Mouse (Mus musculus): ENCODE results near the gene Cct3. TPM values are rescaled to one million over a fixed set of nuclear protein-coding genes. Genes with fewer than 3 reads are reported as not detected.
"Not testable (repeated sequence)": the region's sequence is repeated elsewhere in the genome, so short reads cannot be mapped to it uniquely, and the experiment has no call there.

The Cct3 gene
- polyA plus RNA-seq, 1 experiment = 205 TPM

DNA sequence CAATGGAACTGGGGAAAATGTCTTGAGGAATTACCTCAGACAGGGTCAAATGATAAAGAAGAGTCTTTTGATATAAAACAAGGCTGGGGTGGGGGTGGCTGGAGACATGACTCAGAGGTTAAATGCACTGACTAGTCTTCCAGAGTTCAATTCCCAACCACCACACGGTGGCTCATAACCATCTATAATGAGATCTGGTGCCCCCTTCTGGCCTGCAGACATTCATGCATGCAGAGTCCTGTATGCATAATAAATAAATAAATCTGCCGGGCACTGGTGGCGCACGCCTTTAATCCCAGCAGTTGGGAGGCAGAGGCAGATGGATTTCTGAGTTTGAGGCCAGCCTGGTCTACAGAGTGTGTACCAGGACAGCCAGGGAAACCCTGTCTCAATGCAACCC is 4.9 kb upstream of the Cct3 start:
- H3K36me3 ChIP-seq (ENCODE audit: control insufficient read depth, insufficient read depth, low read length) = no peaks in the 10 kb centered on the region
- WGBS = 54% methylated on average over 4 of the region's 4 CpGs

DNA sequence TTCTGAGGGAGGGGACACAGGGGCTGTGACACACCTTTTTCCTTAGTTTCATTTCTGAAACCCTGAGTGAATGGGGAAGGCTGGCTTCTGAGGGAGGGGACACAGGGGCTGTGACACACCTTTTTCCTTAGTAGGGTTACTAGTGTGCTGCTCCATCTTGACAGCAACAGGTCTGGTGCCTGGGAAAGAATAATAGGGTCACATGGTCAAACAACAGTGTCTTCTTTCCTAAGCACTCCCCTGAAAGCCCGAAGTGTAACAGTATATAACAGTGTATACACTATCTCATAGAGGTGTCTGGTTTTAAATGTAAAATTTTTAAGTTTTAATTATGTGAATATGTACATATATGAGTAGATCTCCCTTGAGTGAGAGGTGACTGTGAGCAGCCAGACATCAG is 1.6 kb upstream of the Cct3 start:
- not testable (repeated sequence) for H3K4me3 ChIP-seq (ENCODE audit: control insufficient read depth, insufficient read depth, low read length); DNase-seq; H3K27me3 ChIP-seq (ENCODE audit: control insufficient read depth, insufficient read depth, low read length); H3K36me3 ChIP-seq (ENCODE audit: control insufficient read depth, insufficient read depth, low read length); H3K4me1 ChIP-seq (replicated peaks; ENCODE audit: control insufficient read depth, insufficient read depth, low read length); H3K27ac ChIP-seq (ENCODE audit: control insufficient read depth, insufficient read depth, low read length)
- 28% methylated on average over 1 of the region's 1 CpGs for WGBS

More for the DNA sequence above, 4.9 kb upstream of the Cct3 start:
- Histone ChIP-seq H3K4me1 (replicated peaks; ENCODE audit: control insufficient read depth, insufficient read depth, low read length) (no peaks in the 10 kb centered on the region), H3K4me3 (ENCODE audit: control insufficient read depth, insufficient read depth, low read length) (no peak overlapping the region), H3K27ac (ENCODE audit: control insufficient read depth, insufficient read depth, low read length) (no peak overlapping the region), H3K27me3 (ENCODE audit: control insufficient read depth, insufficient read depth, low read length) (no peaks in the 10 kb centered on the region)
- no peak for TF ChIP-seq CTCF (IDR thresholded peaks at IDR 0.05; ENCODE audit: borderline replicate concordance, control insufficient read depth, extremely low read depth, insufficient read depth, low read length, poor library complexity)
- TF ChIP-seq POLR2A (IDR thresholded peaks at IDR 0.05; ENCODE audit: control insufficient read depth, extremely low read depth, insufficient read depth, low read length, poor library complexity) = no peak
- peak; percentile 31 for DNase-seq

DNA sequence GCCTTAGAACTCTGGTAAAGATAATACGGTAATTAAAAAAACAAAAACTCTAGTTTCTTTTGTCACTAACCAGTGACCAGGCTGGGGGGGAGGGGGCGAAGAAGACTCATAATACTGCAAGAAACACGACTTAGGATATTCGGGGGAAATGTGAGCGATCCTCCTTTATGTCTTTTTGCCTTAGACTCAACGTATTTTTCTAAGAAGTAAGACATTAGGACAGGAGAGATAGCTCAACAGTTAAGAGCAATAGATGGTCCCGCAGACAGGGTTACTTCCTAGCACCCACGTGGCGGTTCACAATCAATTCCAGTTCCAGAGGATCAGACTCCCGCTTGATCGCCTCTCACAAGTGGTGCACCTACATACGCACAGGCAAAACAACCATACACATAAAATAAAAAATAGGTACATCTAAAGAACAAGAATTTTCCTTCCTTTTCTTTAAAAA is 781 bp upstream of the Cct3 start:
- Histone ChIP-seq H3K27me3 (ENCODE audit: control insufficient read depth, insufficient read depth, low read length) (no peaks in the 10 kb centered on the region), H3K36me3 (ENCODE audit: control insufficient read depth, insufficient read depth, low read length) (peaks cover 15% of the 10 kb centered on the region), H3K4me1 (replicated peaks; ENCODE audit: control insufficient read depth, insufficient read depth, low read length) (peaks cover 3% of the 10 kb centered on the region), H3K4me3 (ENCODE audit: control insufficient read depth, insufficient read depth, low read length) (peak overlapping the region; percentile 57), H3K27ac (ENCODE audit: control insufficient read depth, insufficient read depth, low read length) (peak overlapping the region; percentile 90)
- DNase-seq = no peak
- WGBS = under 1% methylated on average over 12 of the region's 12 CpGs
- no peak for TF ChIP-seq POLR2A (IDR thresholded peaks at IDR 0.05; ENCODE audit: control insufficient read depth, extremely low read depth, insufficient read depth, low read length, poor library complexity)
- no peak for TF ChIP-seq CTCF (IDR thresholded peaks at IDR 0.05; ENCODE audit: borderline replicate concordance, control insufficient read depth, extremely low read depth, insufficient read depth, low read length, poor library complexity)

DNA sequence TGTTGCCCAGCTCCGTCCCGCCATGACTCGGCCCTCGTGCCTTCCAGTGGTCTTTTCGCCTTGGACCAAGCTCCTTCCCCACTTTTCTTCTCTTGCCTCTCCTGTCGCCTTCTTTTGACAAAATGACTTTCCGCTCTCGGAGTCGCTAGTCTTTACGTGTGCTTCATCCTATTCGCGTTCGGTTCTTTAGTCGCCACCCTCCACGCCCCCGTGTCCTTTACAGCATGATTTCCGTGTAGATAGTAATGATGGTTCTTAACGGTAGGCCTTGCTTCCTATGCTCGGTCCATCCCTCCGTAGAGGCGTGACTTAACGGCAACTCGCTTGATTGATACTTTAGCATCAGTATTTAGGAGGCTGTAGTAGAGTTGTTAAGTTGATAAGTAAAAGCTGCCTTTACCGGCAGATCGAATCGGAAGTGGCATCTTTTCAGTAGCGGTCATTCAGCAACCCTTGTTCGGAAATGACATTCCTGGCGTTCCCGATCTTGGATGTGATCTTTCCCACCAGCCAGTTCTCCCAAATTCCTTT is 470 bp downstream of the Cct3 start:
- H3K27me3 ChIP-seq (ENCODE audit: control insufficient read depth, insufficient read depth, low read length) = no peaks in the 10 kb centered on the region
- WGBS = under 1% methylated on average over 30 of the region's 30 CpGs
- peaks cover 3% of the 10 kb centered on the region for H3K4me1 ChIP-seq (replicated peaks; ENCODE audit: control insufficient read depth, insufficient read depth, low read length)
- H3K36me3 ChIP-seq (ENCODE audit: control insufficient read depth, insufficient read depth, low read length) = peaks cover 28% of the 10 kb centered on the region
- TF ChIP-seq CTCF (IDR thresholded peaks at IDR 0.05; ENCODE audit: borderline replicate concordance, control insufficient read depth, extremely low read depth, insufficient read depth, low read length, poor library complexity) (no peak), POLR2A (IDR thresholded peaks at IDR 0.05; ENCODE audit: control insufficient read depth, extremely low read depth, insufficient read depth, low read length, poor library complexity) (no peak)
- no peak for DNase-seq
- peak overlapping the region; percentile 80 for H3K27ac ChIP-seq (ENCODE audit: control insufficient read depth, insufficient read depth, low read length)
- H3K4me3 ChIP-seq (ENCODE audit: control insufficient read depth, insufficient read depth, low read length) = peak overlapping the region; percentile 83

DNA sequence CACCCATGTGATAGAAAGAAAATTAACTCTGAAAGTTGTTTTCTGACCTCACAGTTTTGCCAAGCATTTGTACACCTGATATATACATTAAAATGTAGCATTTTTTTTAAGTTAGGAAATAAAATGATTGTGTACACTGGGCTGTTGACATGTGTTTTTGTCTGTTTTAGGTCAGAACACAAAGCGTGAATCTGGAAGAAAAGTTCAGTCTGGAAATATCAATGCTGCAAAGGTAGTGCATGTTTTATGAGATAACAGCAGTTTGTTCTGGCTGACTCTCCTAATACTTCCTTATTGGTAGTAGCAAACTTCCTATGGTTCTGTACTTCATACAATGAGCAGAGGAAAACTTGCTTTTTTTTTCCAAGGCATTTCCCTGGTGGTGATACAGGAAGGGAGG is 2.3 kb downstream of the Cct3 start:
- no peak overlapping the region for H3K27ac ChIP-seq (ENCODE audit: control insufficient read depth, insufficient read depth, low read length)
- peaks cover 3% of the 10 kb centered on the region for H3K4me1 ChIP-seq (replicated peaks; ENCODE audit: control insufficient read depth, insufficient read depth, low read length)
- 96% methylated on average over 1 of the region's 1 CpGs for WGBS
- peaks cover 44% of the 10 kb centered on the region for H3K36me3 ChIP-seq (ENCODE audit: control insufficient read depth, insufficient read depth, low read length)
- H3K27me3 ChIP-seq (ENCODE audit: control insufficient read depth, insufficient read depth, low read length) = no peaks in the 10 kb centered on the region
- H3K4me3 ChIP-seq (ENCODE audit: control insufficient read depth, insufficient read depth, low read length) = no peak overlapping the region
- no peak for DNase-seq
- TF ChIP-seq CTCF (IDR thresholded peaks at IDR 0.05; ENCODE audit: borderline replicate concordance, control insufficient read depth, extremely low read depth, insufficient read depth, low read length, poor library complexity) (no peak), POLR2A (IDR thresholded peaks at IDR 0.05; ENCODE audit: control insufficient read depth, extremely low read depth, insufficient read depth, low read length, poor library complexity) (no peak)

DNA sequence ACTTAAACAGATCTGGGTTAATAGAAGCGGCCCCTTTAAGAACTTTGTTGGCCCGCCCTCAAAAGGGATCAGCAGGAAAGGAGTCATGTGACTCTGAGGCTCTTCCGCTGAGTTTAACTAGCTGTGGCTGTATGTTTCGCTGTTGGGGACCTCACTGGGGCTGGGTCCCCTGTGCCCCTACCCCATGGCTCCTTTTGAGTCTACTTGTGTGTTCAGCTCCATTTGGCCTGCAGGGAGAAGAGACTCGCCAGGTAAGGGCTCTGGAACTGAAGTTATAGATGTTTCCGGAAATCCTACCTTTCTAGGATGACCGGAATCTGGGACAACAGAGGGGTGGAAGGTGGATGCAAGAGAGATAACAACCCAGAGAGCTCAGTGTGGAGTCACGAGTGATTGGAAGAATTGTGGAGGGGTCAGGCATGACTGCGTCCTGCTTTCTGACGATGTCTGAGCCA is 28.1 kb downstream of the Cct3 start, which contains the start of gene Glmp:
TSS of gene Glmp (plus strand) at position 73 of the 455 bp plus-strand sequence.
- H3K4me3 ChIP-seq (ENCODE audit: control insufficient read depth, insufficient read depth, low read length) = peak within 1 kb of the TSS; percentile 63
- WGBS = 2% methylated on average over 10 of the region's 10 CpGs
- DNase-seq = peak; percentile 48
- peak within 1 kb of the TSS; percentile 8; the same call in 1 of the 2 replicates for H3K27ac ChIP-seq (ENCODE audit: control insufficient read depth, insufficient read depth, low read length)
- TF ChIP-seq POLR2A (IDR thresholded peaks at IDR 0.05; ENCODE audit: control insufficient read depth, extremely low read depth, insufficient read depth, low read length, poor library complexity) (peak; percentile 52; the same call in 1 of the 2 replicates), CTCF (IDR thresholded peaks at IDR 0.05; ENCODE audit: borderline replicate concordance, control insufficient read depth, extremely low read depth, insufficient read depth, low read length, poor library complexity) (no peak)
- no peaks in the 10 kb centered on the region for H3K27me3 ChIP-seq (ENCODE audit: control insufficient read depth, insufficient read depth, low read length)
- H3K36me3 ChIP-seq (ENCODE audit: control insufficient read depth, insufficient read depth, low read length) = peaks cover 35% of the 10 kb centered on the region
- H3K4me1 ChIP-seq (replicated peaks; ENCODE audit: control insufficient read depth, insufficient read depth, low read length) = peaks cover 12% of the 10 kb centered on the region

DNA sequence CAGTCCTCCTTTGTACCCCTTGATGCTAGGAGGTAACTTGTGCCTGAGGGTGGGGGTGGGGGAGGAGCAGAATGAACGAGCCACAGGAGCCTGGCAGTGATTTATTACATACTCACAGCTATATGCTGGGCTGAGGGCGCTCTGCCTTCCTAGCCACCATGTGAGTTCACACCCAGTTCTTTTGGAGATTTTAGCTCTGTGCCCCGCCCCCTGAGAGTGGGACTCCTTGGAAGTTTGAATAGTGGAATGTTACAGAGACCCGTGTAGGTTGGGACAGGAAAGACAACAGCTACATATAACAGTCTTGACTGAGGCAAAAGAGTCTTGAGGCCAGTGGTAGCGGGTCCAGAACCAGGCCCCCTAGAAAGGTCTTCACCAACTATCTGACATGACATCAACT is 32.0 kb downstream of the Cct3 start:
- peaks cover 12% of the 10 kb centered on the region for H3K4me1 ChIP-seq (replicated peaks; ENCODE audit: control insufficient read depth, insufficient read depth, low read length)
- no peak for DNase-seq
- WGBS = 91% methylated on average over 5 of the region's 5 CpGs
- 0 out of 2 replicates have a peak, but pooled peaks cover 9% of the 10 kb centered on the region for H3K36me3 ChIP-seq (ENCODE audit: control insufficient read depth, insufficient read depth, low read length)
- H3K27me3 ChIP-seq (ENCODE audit: control insufficient read depth, insufficient read depth, low read length) = no peaks in the 10 kb centered on the region
- TF ChIP-seq CTCF (IDR thresholded peaks at IDR 0.05; ENCODE audit: borderline replicate concordance, control insufficient read depth, extremely low read depth, insufficient read depth, low read length, poor library complexity) (no peak), POLR2A (IDR thresholded peaks at IDR 0.05; ENCODE audit: control insufficient read depth, extremely low read depth, insufficient read depth, low read length, poor library complexity) (no peak)
- no peak overlapping the region for H3K4me3 ChIP-seq (ENCODE audit: control insufficient read depth, insufficient read depth, low read length)
- H3K27ac ChIP-seq (ENCODE audit: control insufficient read depth, insufficient read depth, low read length) = no peak overlapping the region
